Comparison of ENCODE assay signal across 8 mouse cellular contexts in the genomic region with DNA sequence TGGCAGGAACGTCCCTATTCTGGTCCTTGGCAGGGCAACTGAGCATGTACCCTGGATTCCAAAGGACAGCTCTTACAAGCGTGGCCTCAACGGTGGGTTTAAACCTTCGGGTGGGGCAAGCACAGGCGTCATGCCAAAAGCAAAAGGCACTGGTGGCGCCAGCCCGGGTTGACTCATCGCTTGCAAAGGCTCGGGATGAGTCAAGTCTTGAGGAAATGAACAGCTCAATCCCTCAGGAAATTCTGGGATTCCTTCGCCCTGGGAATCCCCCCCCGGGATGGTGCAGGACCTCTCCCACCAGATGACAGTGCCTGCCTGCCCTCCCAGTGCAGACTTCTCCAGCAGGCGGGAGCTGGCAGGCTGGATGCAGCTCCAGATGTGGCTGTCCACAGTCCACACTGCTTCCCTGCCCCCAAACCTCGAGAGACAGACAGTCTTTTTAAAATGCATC. TPM values are rescaled to one million over a fixed set of nuclear protein-coding genes. Genes with fewer than 3 reads are reported as not detected.
DNase-seq lines count a peak whose midpoint lies in the region; ATAC-seq and TF ChIP-seq lines count a peak whose summit lies in the region.

No protein-coding gene starts in this region.

- peak overlapping the region; percentile 71 for H3K27ac ChIP-seq in forebrain, embryonic 13.5 days
- peak overlapping the region; percentile 58 for H3K27ac ChIP-seq in lung, embryonic 16.5 days (ENCODE audit: low read length)

- H3K4me1 ChIP-seq in forebrain, embryonic 13.5 days: peaks cover 37% of the 10 kb centered on the region
- H3K4me1 ChIP-seq in lung, embryonic 16.5 days (replicated peaks; ENCODE audit: control insufficient read depth, insufficient read depth, low read length): peaks cover 28% of the 10 kb centered on the region

- intact Hi-C loops in heart, postnatal 14 days (cut with DNase I): no loop called here

- peak; percentile 92 for DNase-seq in adrenal gland, adult 2 months
- peak; percentile 72 to 78 for DNase-seq in heart, postnatal 14 days
- peak; percentile 73 to 79 for DNase-seq in kidney, postnatal 36 days
- peak; percentile 61 for DNase-seq in right cerebral cortex, postnatal 14 days
- no peak for DNase-seq in yolk sac, embryonic 10.5 days (ENCODE audit: low spot score)

- H3K79me2 ChIP-seq in C2C12 (ENCODE audit: control insufficient read depth, insufficient read depth): peaks cover 12% of the 10 kb centered on the region

- no peaks in the 10 kb centered on the region for H3K79me3 ChIP-seq in C2C12 (ENCODE audit: low read depth)

- TF ChIP-seq CTCF in C2C12 (IDR thresholded peaks at IDR 0.05; ENCODE audit: control insufficient read depth, insufficient read depth, insufficient read length): no peak

- H3K4me3 ChIP-seq in C2C12 (ENCODE audit: insufficient read depth, poor library complexity, severe bottlenecking): peak overlapping the region; percentile 12
- no peak overlapping the region for H3K4me3 ChIP-seq in forebrain, embryonic 13.5 days
- no peak overlapping the region for H3K4me3 ChIP-seq in lung, embryonic 16.5 days (ENCODE audit: low read length)

- no peak overlapping the region for H3K4me2 ChIP-seq in forebrain, embryonic 13.5 days
- no peak overlapping the region for H3K4me2 ChIP-seq in lung, embryonic 16.5 days (ENCODE audit: low read depth, low read length)

- peak; percentile 33; the same call in 1 of the 2 replicates for ATAC-seq in forebrain, embryonic 13.5 days
- ATAC-seq in lung, embryonic 16.5 days (ENCODE audit: low read depth): peak; percentile 67

- WGBS in forebrain, embryonic 13.5 days: 68% methylated on average over 13 of the region's 13 CpGs
- WGBS in lung, embryonic 16.5 days: 45% methylated on average over 13 of the region's 13 CpGs

- peaks cover 7% of the 10 kb centered on the region for H3K36me3 ChIP-seq in C2C12 (ENCODE audit: control insufficient read depth, insufficient read depth)
- peaks cover 5% of the 10 kb centered on the region for H3K36me3 ChIP-seq in forebrain, embryonic 13.5 days (ENCODE audit: poor library complexity, severe bottlenecking)
- H3K36me3 ChIP-seq in lung, embryonic 16.5 days (ENCODE audit: control insufficient read depth, insufficient read depth, low read length): peaks cover 5% of the 10 kb centered on the region

- peak overlapping the region; percentile 70 for H3ac ChIP-seq in C2C12 (ENCODE audit: control insufficient read depth, insufficient read length, low read depth)

- H3K27me3 ChIP-seq in C2C12 (ENCODE audit: control insufficient read depth, insufficient read depth, insufficient read length): no peaks in the 10 kb centered on the region
- no peaks in the 10 kb centered on the region for H3K27me3 ChIP-seq in forebrain, embryonic 13.5 days
- H3K27me3 ChIP-seq in lung, embryonic 16.5 days (ENCODE audit: control insufficient read depth, insufficient read depth, low read depth, low read length): no peaks in the 10 kb centered on the region

- H3K9me3 ChIP-seq in forebrain, embryonic 13.5 days (replicated peaks): no peaks in the 10 kb centered on the region
- no peaks in the 10 kb centered on the region for H3K9me3 ChIP-seq in lung, embryonic 16.5 days (ENCODE audit: control insufficient read depth, low read length)

- peak overlapping the region; percentile 41 for H3K9ac ChIP-seq in forebrain, embryonic 13.5 days
- H3K9ac ChIP-seq in lung, embryonic 16.5 days (ENCODE audit: low read length): no peak overlapping the region

TF ChIP-seq in C2C12, 6 proteins besides CTCF, POLR2A, EP300 and RAD21:
- peak; percentile 87 for TF ChIP-seq MAX (IDR thresholded peaks at IDR 0.05)
- peak; percentile 92 for TF ChIP-seq FOSL1 (IDR thresholded peaks at IDR 0.05; ENCODE audit: insufficient read depth, low read length, poor library complexity, severe bottlenecking)
- peak; percentile 65 for TF ChIP-seq CEBPB (IDR thresholded peaks at IDR 0.05; ENCODE audit: low read depth)
- TF ChIP-seq USF1 (IDR thresholded peaks at IDR 0.05; ENCODE audit: low read depth): no peak
- TF ChIP-seq MYOG (IDR thresholded peaks at IDR 0.05; ENCODE audit: control insufficient read depth, extremely low read depth, insufficient read length): no peak
- peak; percentile 13 for TF ChIP-seq MYOD1 (IDR thresholded peaks at IDR 0.05; ENCODE audit: control insufficient read depth, insufficient read length, low read depth)

RNA-seq across cellular contexts. Expression of gene Hacl1, which starts 28.1 kb away (rescaled TPM):
- 1.4 TPM for polyA plus RNA-seq in C2C12 (2012; fragmentation: generic; extraction: Trizol)
- 10 to 100 TPM; 38.9 to 67.1 TPM for total RNA-seq in adrenal gland, adult 2 months (2021)
- 10.8 and 15.2 TPM in 2 replicates for polyA plus RNA-seq in adrenal gland, adult 2 months (2012; rRNA removed)
- 7.7 and 8.9 TPM in 2 replicates for polyA plus RNA-seq in forebrain, embryonic 13.5 days (2015; fragmentation: Nextera tagmentation; extraction: Ambion mirVana)
- total RNA-seq in heart, postnatal 14 days (2021): 10 to 100 TPM in 1 of 2 experiments, 1 to 10 TPM in 1; 8.8 to 13.1 TPM
- polyA plus RNA-seq in lung, embryonic 16.5 days (2015; fragmentation: Nextera tagmentation; extraction: Ambion mirVana): 11.4 and 12.7 TPM in 2 replicates

RNA-seq across cellular contexts. Expression of gene Btd, which starts 28.4 kb away (rescaled TPM):
- polyA plus RNA-seq in C2C12 (2012; fragmentation: generic; extraction: Trizol): 16.7 TPM
- 10 to 100 TPM; 55.6 to 63.4 TPM for total RNA-seq in adrenal gland, adult 2 months (2021)
- polyA plus RNA-seq in adrenal gland, adult 2 months (2012; rRNA removed): 45.8 and 46.2 TPM in 2 replicates
- 12.5 and 12.7 TPM in 2 replicates for polyA plus RNA-seq in forebrain, embryonic 13.5 days (2015; fragmentation: Nextera tagmentation; extraction: Ambion mirVana)
- total RNA-seq in heart, postnatal 14 days (2021): 10 to 100 TPM; 11.0 to 13.8 TPM
- polyA plus RNA-seq in lung, embryonic 16.5 days (2015; fragmentation: Nextera tagmentation; extraction: Ambion mirVana): 27.8 and 28.6 TPM in 2 replicates

RNA-seq across cellular contexts. Expression of gene Gm49387, which starts 28.5 kb away (rescaled TPM):
- not detected for polyA plus RNA-seq in C2C12 (2012; fragmentation: generic; extraction: Trizol)
- total RNA-seq in adrenal gland, adult 2 months (2021): 1 to 10 TPM in 1 of 2 experiments, not detected in 1; 2.3 TPM
- polyA plus RNA-seq in adrenal gland, adult 2 months (2012; rRNA removed): 1.9 TPM in 1 of 2 replicates, not detected in the other
- polyA plus RNA-seq in forebrain, embryonic 13.5 days (2015; fragmentation: Nextera tagmentation; extraction: Ambion mirVana): not detected in 2 replicates
- total RNA-seq in heart, postnatal 14 days (2021): 1 to 10 TPM in 1 of 2 experiments, under 1 TPM in 1; 0.85 to 1.2 TPM
- 0.45 and 1.6 TPM in 2 replicates for polyA plus RNA-seq in lung, embryonic 16.5 days (2015; fragmentation: Nextera tagmentation; extraction: Ambion mirVana)
